Mouse (Mus musculus): ENCODE data around the gene Fahd1.

Gene Fahd1

DNA sequence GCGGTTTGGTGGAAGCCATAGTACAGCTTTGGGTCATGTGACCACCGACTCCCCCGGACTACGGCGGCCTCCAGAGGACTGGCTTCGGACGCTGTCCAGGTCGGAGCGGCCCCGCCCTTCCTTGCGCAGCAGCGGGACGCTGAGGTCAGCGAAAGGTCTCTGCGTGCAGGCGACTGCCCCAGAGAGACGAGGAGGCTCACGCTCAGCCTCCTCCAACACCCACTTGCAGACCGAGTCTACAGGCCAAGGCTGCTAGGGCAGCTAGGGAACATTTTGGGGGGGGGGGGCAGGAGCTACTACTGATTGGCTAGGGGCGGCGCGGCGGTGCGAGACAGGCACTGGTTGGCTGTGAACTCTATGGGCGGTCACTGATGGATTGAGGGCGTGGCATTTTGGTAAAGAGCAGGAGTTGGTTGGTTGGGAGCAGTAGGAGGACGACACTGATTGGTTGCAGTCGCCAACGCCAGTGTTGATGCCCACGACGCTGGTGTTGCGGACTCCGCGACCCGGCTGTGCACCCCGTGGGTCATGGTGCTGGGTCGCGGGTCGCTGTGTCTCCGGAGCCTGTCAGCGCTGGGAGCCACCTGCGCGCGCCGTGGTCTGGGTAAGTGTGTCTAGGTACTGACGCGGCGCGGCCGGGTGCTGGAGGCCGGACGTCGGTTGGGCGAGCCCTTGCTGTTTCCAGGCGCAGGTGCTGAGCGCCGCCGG lies at the start of gene Fahd1:
Gene Fahd1 (minus strand): TSS at position 300 of the 708 bp plus-strand sequence.
- DNase-seq (ENCODE audit: extremely low read depth, low read depth) = peak; percentile 97

GRCm38 (mm10) chr17:24899153-24899552 lies 49.0 kb upstream of the Fahd1 start:
- no peak for DNase-seq (ENCODE audit: extremely low read depth, low read depth)

- no peak for DNase-seq (ENCODE audit: extremely low read depth, low read depth)
Observed at GRCm38 (mm10) chr17:24898041-24898854, 48.1 kb upstream of the Fahd1 start.

- DNase-seq (ENCODE audit: extremely low read depth, low read depth) = no peak
Observed at GRCm38 (mm10) chr17:24897600-24897999, 47.4 kb upstream of the Fahd1 start.

DNA sequence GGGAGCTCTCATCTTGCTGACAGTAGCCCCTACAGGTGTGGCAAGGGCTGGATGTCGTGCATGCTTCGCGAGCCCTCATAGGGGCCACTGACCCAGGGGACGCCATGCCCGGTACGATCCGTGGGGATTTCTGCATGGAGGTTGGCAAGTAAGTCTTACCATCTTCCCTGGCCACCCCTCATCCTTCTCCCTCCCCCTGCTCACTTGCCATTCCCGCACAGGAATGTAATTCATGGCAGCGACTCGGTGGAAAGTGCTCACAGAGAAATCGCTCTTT lies 46.8 kb upstream of the Fahd1 start:
- DNase-seq (ENCODE audit: extremely low read depth, low read depth) = no peak

DNA sequence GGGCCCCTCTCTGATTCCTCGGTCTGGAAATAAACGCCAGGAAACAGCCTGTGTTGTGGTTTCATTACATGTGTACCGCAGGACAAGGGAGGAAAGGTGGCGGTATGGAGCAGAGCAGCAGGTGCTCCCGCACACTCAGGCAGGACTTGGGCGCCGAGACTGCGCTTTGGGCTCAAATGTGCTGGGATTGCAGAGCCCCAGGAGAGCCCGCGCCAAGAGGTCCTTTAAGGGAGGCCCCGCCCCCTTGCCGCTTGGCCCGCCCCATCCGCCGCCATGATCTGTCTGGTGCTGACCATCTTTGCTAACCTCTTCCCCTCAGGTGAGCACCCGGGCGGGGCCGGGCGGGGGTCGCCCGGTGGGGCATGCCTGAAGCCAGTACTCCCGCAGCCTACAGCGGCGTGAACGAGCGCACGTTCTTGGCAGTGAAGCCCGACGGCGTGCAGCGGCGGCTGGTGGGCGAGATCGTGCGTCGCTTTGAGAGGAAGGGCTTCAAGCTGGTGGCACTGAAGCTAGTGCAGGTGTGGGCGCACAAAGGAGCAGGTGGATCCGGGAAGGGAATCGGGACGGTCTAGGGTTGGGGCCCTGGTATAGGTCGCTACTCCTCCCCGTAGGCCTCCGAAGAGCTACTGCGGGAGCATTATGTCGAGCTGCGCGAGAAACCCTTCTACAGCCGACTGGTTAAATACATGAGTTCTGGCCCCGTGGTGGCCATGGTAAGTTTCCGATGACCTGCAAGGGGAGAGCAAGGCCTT lies 46.3 kb upstream of the Fahd1 start, which contains the start of gene Nme3:
Gene Nme3 (plus strand): TSS at position 260 of the 752 bp plus-strand sequence.
- no peak for DNase-seq (ENCODE audit: extremely low read depth, low read depth)

DNA sequence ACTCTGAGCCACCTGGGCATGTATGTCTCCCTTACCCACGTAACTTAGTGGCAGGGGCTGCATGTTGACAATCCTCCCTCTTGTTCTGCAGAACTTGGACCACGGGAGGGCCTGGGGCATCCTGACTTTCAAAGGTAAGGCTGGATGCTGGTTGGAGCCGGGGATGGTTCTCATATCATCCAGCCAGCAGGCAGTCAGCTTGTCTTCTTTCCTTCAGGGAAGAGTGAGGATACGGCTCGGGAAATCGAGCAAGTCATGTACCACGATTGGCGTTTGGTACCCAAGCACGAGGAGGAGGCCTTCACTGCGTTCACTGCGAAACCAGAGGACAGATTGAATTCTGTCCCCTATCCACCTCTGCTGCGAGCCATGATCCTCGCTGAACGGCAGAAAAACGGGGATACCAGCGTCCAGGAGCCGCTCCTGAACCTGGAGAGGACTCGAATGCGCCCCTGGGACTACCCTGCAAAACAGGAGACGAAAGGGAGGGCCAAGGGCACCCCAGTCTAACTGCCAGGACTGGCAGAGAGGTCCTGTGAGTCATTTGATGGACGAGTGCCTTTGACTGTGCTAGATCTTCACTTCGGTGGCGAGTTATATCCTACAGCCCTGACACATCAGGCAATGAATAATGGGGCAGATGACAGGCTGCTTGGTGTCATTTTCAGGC lies 45.5 kb upstream of the Fahd1 start:
- DNase-seq (ENCODE audit: extremely low read depth, low read depth) = no peak

DNA sequence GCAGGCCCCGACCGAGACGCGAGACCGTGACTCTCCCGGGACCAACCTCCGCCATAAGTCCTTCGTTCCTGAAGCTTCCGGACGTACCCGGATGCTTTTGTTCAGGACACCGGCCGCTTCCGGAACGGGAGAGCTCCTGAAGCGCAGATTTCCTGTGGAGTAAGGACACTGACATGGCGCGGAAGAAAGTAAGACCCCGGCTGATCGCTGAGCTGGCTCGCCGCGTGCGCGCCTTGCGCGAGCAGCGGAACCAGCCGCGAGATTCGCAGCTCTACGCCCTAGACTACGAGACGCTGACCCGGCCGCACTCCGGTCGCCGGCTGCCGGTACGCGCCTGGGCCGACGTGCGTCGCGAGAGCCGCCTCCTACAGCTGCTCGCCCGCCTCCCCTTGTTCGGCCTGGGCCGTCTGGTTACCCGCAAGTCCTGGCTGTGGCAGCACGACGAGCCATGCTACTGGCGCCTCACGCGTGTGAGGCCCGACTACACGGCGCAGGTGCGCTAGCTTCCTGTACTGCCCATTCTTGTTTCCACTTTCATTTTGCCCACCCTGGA lies 44.9 kb upstream of the Fahd1 start, which contains the start of the genes Eme2 and Mrps34:
Gene Eme2 (minus strand): TSS at position 93 of the 553 bp plus-strand sequence.
Gene Mrps34 (plus strand): TSS at position 122 of the 553 bp plus-strand sequence.
- peak; percentile 81 for DNase-seq (ENCODE audit: extremely low read depth, low read depth)

- DNase-seq (ENCODE audit: extremely low read depth, low read depth) = no peak
Observed at GRCm38 (mm10) chr17:24894061-24894994, 44.2 kb upstream of the Fahd1 start.

DNA sequence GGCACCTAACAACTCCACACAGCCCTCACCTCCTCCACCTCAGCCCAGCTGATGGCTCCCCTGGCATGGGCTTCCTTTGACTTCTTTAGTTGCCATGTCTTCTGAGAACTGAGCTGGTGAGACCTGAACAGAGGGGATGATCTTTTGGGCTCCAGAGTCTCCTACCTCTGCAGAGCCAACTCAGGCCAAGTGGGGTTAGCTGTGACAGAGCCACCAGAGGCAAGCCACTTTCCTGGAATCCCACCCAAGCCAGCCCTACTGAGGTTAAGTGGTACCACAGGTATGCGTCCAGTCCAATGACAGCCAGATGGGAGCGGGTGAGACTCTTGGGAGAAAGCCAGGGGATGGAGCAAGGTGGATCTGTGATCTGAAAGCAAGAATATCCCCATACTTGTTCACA lies 43.1 kb upstream of the Fahd1 start:
- no peak for DNase-seq (ENCODE audit: extremely low read depth, low read depth)

GRCm38 (mm10) chr17:24892785-24893184 lies 42.6 kb upstream of the Fahd1 start:
- DNase-seq (ENCODE audit: extremely low read depth, low read depth) = no peak

GRCm38 (mm10) chr17:24891321-24891720 lies 41.2 kb upstream of the Fahd1 start:
- DNase-seq (ENCODE audit: extremely low read depth, low read depth) = no peak

GRCm38 (mm10) chr17:24890151-24891092 lies 40.3 kb upstream of the Fahd1 start:
- DNase-seq (ENCODE audit: extremely low read depth, low read depth) = no peak

- DNase-seq (ENCODE audit: extremely low read depth, low read depth) = no peak
Observed at GRCm38 (mm10) chr17:24888862-24889261, 38.7 kb upstream of the Fahd1 start.

DNA sequence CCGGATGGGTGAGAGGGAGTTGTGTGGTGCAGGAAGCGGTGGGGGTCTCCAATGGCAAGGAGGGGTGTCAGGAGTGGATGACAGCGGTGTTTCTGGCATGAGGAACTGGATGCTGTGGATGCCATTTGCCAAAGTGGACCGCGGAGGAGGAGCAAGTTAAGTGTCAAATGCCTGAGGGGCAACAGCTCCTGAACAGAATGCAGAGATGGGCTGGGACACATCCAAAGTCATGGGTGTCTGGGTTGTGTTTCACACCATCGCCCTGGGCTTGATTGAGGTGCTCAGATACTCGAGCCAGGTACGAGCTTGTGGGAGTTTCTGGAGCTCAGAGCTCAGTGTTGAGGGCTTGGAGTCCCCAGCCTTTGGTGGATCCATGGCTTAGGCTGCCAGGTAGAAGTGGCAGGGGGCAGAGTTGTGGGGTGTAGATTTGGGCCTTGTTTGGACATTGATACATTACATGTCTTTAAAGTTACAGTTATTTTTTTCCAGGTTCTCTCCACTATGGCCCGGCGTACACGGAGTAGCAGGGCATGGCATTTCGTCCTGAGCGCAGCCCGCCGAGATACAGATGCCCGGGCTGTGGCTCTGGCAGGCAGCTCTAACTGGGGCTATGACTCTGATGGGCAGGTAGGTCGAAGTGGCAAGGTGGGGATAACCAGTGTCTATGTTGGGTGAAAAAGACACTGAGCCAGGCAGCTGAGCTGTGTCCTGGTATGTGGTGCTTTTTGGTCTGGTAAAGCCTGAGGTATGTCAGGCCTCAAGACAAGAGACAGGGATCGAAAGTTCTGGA lies 37.3 kb upstream of the Fahd1 start:
- no peak for DNase-seq (ENCODE audit: extremely low read depth, low read depth)

GRCm38 (mm10) chr17:24886932-24887271 lies 36.7 kb upstream of the Fahd1 start:
- no peak for DNase-seq (ENCODE audit: extremely low read depth, low read depth)

GRCm38 (mm10) chr17:24886134-24886931 lies 36.2 kb upstream of the Fahd1 start, which contains the start of the genes Nubp2 and Spsb3:
Gene Nubp2, minus strand, starts transcription at chr17:24886349.
Gene Spsb3, plus strand, starts transcription at chr17:24886643.
- DNase-seq (ENCODE audit: extremely low read depth, low read depth) = peak; percentile 100

Data from MEL-GATA-1-ER (cell line).